Mouse (Mus musculus): Measurements from ENCODE around the gene Izumo1. TPM values are rescaled to one million over a fixed set of nuclear protein-coding genes. Genes with fewer than 3 reads are reported as not detected.
A peak's percentile ranks its signal among the peaks of the same experiment; 100 is the strongest.

The Izumo1 gene
- polyA plus RNA-seq, 1 experiment from 2014 or later = 0.16 TPM

- DNase-seq (ENCODE audit: low spot score) = no peak
Observed at GRCm38 (mm10) chr7:45618316-45618715, 3.3 kb upstream of the Izumo1 start.

- DNase-seq (ENCODE audit: low spot score) = no peak
Observed at GRCm38 (mm10) chr7:45619592-45619991, 2.0 kb upstream of the Izumo1 start.

- DNase-seq (ENCODE audit: low spot score) = no peak
Observed at GRCm38 (mm10) chr7:45623507-45623906, 1.9 kb downstream of the Izumo1 start.

GRCm38 (mm10) chr7:45624718-45625117 lies 3.1 kb downstream of the Izumo1 start:
- DNase-seq (ENCODE audit: low spot score) = no peak

GRCm38 (mm10) chr7:45625481-45625880 lies 3.9 kb downstream of the Izumo1 start:
- DNase-seq (ENCODE audit: low spot score) = no peak

DNA sequence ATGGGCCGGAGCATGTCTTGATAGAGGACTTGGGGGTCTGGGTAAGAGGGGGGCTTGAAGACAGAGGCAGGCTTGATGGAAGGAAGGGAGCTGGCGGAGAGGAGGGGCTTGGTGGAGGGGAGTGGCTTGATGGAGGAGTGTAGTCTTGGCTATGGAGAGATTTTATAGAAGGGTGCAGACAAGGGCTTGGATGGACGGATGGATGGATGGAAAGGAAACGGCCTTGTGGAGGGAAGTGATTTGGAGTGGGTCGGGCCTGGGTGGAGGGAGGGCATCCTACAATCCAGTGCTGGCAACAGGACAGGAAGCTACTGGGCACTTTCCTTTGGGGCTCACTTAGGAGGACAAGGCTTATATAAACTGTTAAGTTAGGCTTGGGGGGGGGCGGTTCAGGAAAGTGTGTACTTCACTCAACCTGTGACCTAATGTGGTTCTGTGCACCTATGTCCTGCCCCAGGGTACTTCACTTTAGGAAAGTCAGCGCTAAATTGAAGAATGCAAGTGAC lies 5.0 kb downstream of the Izumo1 start:
- no peak for DNase-seq (ENCODE audit: low spot score)

- DNase-seq (ENCODE audit: low spot score) = no peak
Observed at GRCm38 (mm10) chr7:45627261-45627660, 5.7 kb downstream of the Izumo1 start, which contains the start of gene Rasip1. Gene Rasip1 (plus strand): TSS chr7:45627488.

DNA sequence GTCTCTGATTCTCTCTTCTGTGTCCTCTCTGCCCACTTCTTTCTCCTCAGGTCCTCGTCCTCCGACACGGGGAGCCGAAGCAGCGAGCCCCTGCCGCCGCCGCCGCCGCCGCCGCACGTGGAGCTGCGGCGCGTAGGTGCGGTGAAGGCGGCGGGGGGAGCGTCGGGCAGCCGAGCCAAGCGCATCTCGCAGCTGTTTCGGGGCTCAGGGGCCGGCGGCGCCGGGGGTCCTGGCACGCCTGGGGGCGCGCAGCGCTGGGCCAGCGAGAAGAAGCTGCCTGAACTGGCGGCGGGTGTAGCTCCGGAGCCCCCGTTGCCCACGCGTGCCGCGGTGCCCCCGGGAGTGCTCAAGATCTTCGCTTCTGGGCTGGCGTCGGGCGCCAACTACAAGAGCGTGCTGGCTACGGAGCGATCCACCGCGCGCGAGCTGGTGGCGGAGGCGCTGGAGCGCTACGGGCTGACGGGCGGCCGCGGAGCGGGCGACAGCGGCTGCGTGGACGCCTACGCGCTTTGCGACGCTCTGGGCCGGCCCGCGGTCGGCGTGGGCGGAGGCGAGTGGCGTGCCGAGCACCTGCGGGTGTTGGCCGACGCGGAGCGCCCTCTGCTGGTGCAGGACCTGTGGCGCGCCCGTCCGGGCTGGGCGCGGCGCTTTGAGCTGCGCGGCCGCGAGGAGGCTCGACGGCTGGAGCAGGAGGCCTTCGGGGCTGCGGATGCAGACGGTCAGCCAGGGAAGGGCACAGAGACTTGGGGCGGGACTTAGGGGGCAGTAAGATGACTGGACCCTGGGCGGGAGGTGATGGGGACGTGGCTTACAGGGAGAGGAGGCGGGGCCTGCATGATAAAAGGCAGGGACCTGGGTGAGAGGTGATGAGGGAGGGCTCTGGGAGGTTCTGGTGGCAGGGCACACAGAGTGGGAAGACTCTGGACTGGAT lies 7.0 kb downstream of the Izumo1 start:
- peak; percentile 83 for DNase-seq (ENCODE audit: low spot score)

- DNase-seq (ENCODE audit: low spot score) = no peak
Observed at GRCm38 (mm10) chr7:45630064-45630907, 8.7 kb downstream of the Izumo1 start.

GRCm38 (mm10) chr7:45632499-45632898 lies 10.9 kb downstream of the Izumo1 start:
- DNase-seq (ENCODE audit: low spot score) = no peak

DNA sequence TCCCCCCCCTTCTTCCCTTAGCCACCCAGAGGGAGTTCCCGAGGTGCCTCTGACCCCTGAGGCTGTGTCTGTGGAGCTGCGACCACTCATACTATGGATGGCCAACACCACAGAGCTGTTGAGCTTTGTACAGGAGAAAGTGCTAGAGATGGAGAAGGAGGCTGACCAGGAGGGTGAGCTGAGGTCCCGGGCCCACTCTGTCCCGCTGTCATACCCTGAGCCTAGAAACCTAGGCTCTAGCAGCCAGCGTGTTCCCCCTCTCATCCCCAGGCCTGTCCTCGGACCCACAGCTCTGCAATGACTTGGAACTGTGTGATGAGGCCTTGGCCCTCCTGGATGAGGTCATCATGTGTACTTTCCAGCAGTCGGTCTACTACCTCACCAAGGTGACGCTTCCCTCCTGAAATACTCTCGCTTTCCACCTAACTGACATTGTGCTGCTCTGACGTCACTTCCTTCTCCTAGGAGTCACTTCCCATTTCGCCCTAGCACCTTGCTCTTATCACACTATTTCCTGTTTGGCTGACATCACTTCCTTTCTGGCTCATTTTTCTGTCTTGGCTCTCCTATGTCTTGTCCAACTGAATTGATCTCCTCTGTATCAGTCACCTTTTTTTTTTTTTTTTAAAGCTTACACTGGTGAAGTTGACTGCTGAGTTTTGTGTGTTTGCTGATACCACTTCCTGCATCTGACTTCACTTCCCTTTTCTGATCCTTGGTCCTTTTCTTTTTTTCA lies 13.5 kb downstream of the Izumo1 start:
- DNase-seq (ENCODE audit: low spot score) = peak; percentile 35

DNA sequence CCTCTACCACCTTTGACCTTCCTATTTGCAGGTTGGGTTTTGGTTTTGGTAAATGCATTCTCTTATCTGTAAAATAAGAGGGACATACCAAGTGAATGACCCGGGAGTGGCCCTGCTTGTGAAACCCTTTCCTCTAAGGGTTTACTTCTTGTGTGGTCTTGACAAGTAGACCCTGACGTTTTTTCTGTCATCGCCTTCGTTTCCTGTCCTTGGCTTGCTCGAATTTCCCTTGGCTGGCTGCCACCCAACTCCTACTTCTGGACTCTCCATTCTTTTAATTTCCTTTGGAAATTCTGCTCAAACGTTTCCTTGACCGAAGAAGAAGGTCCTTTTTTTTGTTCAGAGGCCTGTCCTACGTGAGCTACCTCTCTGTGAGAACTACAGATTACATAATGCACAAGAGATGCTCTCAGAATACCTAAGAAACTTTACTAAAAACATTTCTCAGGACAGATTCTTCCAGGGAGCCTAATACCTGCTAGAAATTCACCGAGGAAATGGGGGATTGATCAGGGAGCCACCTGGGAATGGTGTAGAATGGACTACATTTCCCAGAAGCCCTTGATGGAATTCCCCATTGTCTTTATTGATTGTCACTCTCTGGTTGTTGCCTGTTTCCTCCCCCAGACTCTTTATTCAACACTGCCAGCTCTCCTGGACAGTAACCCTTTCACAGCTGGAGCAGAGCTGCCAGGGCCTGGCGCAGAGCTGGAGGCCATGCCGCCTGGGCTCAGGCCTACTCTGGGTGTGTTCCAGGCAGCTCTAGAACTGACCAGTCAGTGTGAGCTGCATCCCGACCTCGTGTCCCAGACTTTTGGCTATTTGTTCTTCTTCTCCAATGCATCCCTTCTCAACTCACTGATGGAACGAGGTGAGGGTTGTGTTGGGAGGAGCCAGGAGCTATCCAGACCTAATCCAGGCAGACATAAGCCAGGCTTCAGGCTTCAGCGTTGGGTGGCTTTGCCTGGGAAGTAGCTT lies 14.4 kb downstream of the Izumo1 start:
- no peak for DNase-seq (ENCODE audit: low spot score)

GRCm38 (mm10) chr7:45637710-45638109 lies 16.1 kb downstream of the Izumo1 start:
- DNase-seq (ENCODE audit: low spot score) = no peak

DNA sequence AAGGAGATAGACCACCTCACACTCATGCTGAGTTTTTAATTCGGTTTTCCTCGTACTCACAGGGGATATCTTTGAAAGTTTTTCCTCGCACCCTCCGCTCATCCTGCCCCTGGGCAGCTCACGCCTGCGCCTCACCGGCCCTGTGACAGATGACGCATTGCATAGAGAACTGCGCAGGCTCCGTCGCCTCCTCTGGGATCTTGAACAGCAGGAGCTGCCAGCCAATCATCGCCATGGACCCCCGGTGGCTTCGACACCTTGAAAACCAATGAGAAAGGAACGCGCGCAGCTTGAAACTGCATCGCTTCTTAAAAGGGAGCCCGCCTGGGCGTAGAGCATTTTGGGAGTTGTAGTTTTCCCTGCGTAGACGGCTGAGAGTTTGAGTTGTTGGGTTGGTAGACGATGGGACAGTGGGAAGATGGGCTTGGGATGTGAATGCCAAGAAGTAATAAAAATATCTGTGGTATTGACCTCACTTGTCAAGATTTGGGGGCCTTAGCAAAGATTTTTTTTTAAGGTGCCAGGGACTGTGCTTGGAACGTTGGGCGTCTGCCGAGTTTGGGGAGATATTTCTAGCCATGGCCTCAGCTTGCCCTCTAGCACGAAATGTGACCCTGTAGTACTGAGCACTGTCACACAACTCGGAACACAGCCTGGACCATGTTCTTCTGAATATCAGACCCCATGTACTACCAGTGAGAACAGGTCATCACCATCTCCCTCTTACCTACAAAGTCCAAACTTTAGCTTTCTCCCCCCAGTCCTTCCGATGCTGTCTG lies 17.2 kb downstream of the Izumo1 start:
- DNase-seq (ENCODE audit: low spot score) = peak; percentile 52

DNA sequence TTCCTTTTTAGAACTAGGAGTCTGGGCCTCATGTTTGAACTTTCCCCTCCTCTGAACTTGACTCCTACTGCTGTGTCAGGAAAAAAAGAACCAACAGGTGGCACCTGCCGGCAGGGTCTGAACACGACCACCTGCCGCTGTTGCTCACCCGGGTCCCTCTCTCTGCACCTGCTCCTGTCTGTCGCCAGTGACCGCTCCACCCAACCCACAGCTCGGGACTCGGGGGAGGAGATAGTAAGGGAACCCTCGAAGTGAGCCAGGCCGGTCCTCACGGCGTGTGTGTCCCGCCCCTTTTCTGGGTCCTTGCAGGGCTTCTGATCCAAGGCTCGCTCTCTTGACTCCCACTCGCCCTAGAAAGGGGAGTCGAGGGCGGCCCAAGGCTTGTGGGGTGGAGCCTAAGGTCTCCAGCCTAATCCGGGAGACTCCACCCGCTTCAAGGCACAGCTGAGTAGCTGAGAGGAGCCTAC lies 18.0 kb downstream of the Izumo1 start, which contains the start of gene Mamstr:
TSS of gene Mamstr (plus strand) at position 417 of the 467 bp plus-strand sequence.
- no peak for DNase-seq (ENCODE audit: low spot score)

DNA sequence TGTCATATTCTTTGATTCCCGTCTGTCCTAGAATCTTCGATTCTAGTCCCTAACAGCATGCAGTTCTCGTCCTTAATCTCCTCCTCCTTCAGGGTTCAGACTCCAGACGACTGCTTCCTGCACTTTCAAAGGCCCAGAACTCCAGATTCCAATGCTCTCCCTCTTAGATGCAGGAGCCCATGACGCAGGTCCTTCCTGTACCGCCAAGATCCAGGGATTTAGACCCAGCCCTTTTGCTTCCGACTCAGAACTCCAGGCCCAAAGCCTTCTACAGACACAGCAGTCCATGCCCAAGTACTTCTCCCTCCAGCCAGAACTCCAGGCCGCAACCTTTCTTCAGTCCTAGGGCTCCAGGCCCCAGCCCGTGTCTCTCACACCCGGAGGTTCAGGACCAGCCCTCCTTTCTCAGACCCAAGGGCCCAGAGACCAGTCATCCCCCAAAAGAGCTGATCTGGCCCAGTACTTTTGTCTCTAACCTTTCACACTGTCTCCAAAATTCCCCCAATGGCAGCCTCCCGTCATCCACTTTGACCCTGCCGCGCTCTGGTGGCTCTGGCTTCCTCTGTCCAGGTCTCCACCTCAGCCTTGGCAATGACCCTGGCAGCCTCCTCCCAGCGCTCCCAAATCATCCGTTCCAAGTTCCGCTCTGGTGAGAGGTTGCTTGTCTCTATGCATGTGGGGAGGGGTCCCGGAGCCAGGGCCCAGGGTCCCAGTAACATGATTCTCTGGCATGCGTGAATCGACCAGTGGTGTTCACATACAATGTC lies 18.8 kb downstream of the Izumo1 start:
- no peak for DNase-seq (ENCODE audit: low spot score)

DNA sequence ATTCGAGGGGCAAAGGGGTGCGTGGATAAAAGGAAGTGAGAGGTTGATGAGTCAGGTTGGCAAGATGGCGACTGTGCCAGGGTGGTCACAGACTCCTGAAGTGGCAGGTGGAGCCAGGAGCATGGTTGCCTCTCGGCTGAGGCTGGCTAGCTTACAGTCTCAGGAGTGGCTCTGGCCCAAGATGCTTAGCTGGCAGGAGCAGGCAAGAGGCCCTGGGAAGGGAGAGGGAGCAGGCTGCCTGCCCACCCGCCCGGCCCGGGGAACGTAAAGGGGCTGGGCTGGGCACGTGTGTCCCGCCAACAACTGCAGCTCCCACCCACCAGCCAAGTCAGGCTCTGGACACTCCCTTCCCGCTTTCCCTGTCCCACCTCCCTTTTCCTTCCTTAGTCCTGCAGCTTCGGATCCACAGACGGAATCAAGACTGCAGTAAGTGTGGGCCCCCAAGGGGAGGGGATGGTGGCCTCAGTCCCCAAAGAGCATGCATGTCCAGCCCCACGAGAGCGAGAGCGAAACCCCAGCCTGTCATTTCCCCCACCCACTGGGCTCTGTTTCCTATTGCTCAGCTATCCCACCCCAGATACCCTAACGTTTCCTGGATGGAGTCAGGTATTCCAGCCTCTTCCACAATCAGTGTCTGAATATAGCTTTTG lies 19.9 kb downstream of the Izumo1 start:
- no peak for DNase-seq (ENCODE audit: low spot score)

- no peak for DNase-seq (ENCODE audit: low spot score)
Observed at GRCm38 (mm10) chr7:45642083-45642482, 20.5 kb downstream of the Izumo1 start.

All from thymus, postnatal 0 days (tissue).